Mouse (Mus musculus): ENCODE results near the gene Donson. TPM values are rescaled to one million over a fixed set of nuclear protein-coding genes. Genes with fewer than 3 reads are reported as not detected.
A peak's percentile ranks its signal among the peaks of the same experiment; 100 is the strongest.

Donson gene
- total and polyA plus RNA-seq, 3 experiments: 25.4 to 33.9 TPM; not detected in 1

DNA sequence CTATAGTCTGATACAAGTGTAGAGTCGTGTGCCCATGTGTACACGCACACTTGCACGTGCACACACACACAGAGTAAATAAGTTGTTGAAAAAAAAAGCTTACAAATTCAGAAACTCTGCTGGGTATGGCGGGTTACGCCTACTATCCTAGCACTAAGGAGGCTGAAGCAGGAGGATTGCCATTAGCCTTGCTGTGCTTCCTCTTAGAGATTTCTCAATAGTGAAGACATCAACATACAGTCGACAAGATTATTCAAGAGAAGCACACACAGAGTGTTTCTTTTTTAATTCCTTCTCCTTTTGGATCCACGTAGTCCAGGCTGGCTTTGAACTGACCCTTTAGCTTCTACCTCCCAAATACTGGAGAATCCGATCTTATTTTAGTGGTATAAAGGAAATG, 48.4 kb downstream of the Donson start:
- Histone ChIP-seq H3K27ac (ENCODE audit: control insufficient read depth, low read depth, low read length) (no peak overlapping the region), H3K79me2 (ENCODE audit: control insufficient read depth, insufficient read depth, low read length, poor library complexity) (peaks cover 30% of the 10 kb centered on the region), H3K4me3 (ENCODE audit: control insufficient read depth in 1 of 2, insufficient read depth in 1 of 2, low read depth in 2 of 2, low read length in 2 of 2) (no peak overlapping the region), H3K9ac (ENCODE audit: control insufficient read depth, low read depth, low read length, poor library complexity, severe bottlenecking) (no peak overlapping the region), H3K9me3 (replicated peaks; ENCODE audit: insufficient read depth, low read length) (no peaks in the 10 kb centered on the region), H3K36me3 (ENCODE audit: control insufficient read depth in 1 of 2, insufficient read depth in 2 of 2, low read length in 2 of 2) (peaks cover 16 to 35% of the 10 kb centered on the region in 2 experiments), H3K27me3 (ENCODE audit: control insufficient read depth in 1 of 2, insufficient read depth in 2 of 2, low read length in 2 of 2) (no peaks in the 10 kb centered on the region), H3K4me1 (ENCODE audit: control insufficient read depth in 1 of 2, insufficient read depth in 2 of 2, low read length in 2 of 2) (peaks cover 0 to 10% of the 10 kb centered on the region in 2 experiments; a peak in 2 of 4 replicates)
- TF ChIP-seq POLR2A (IDR thresholded peaks at IDR 0.05; ENCODE audit: control insufficient read depth in 1 of 2, insufficient read depth in 1 of 2, low read depth in 1 of 2, low read length in 2 of 2, poor library complexity in 1 of 2): 0 out of 4 replicates have a peak, but pooled peaks of 1 of the 2 experiments have one; percentile 20
- TF ChIP-seq NRF1 (IDR thresholded peaks at IDR 0.05; ENCODE audit: insufficient read depth, low read depth, low read length, poor library complexity, severe bottlenecking): no peak
- DNase-seq (ENCODE audit: low read depth, low spot score): no peak

DNA sequence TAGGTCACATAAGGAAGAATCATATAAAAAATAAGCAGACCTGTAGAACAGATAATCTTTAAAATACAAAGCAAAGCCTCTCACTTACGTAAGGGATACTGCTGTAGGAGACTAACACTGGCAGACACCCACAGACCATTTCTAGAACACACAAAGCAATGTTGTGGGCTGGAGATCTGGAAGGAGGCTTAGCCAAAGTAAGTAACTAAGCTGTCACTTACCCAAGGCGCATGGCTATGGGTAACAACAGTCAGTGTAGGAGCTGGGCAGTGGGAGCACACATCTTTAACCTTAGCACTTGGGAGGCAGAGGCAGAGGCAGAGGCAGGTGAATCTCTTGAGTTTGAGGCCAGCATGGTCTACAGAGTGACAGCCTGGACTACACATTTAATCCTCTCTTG, 48.9 kb downstream of the Donson start:
- peaks cover 0 to 5% of the 10 kb centered on the region in 2 experiments; a peak in 2 of 4 replicates for H3K4me1 ChIP-seq (ENCODE audit: control insufficient read depth in 1 of 2, insufficient read depth in 2 of 2, low read length in 2 of 2)
- no peak overlapping the region for H3K9ac ChIP-seq (ENCODE audit: control insufficient read depth, low read depth, low read length, poor library complexity, severe bottlenecking)
- H3K27ac ChIP-seq (ENCODE audit: control insufficient read depth, low read depth, low read length): no peak overlapping the region
- no peak overlapping the region for H3K4me3 ChIP-seq (ENCODE audit: control insufficient read depth in 1 of 2, insufficient read depth in 1 of 2, low read depth in 2 of 2, low read length in 2 of 2)
- no peak for TF ChIP-seq TCF12 (IDR thresholded peaks at IDR 0.05; ENCODE audit: low read depth, low read length)
- no peak for TF ChIP-seq ELF1 (IDR thresholded peaks at IDR 0.05; ENCODE audit: low read depth, low read length)
- no peak for TF ChIP-seq MAX (IDR thresholded peaks at IDR 0.05; ENCODE audit: low read length)
- TF ChIP-seq RCOR1 (IDR thresholded peaks at IDR 0.05; ENCODE audit: low read depth, low read length): no peak
- no peak for TF ChIP-seq SMC3 (IDR thresholded peaks at IDR 0.05; ENCODE audit: low read depth, low read length)
- TF ChIP-seq MAFK (IDR thresholded peaks at IDR 0.05; ENCODE audit: borderline replicate concordance, low read depth, low read length): no peak
- TF ChIP-seq MXI1 (IDR thresholded peaks at IDR 0.05; ENCODE audit: low read depth, low read length): no peak
- TF ChIP-seq MYB (IDR thresholded peaks at IDR 0.05; ENCODE audit: low read depth, low read length): no peak
- no peak for TF ChIP-seq NELFE (IDR thresholded peaks at IDR 0.05; ENCODE audit: low read depth, low read length)
- TF ChIP-seq CHD1 (IDR thresholded peaks at IDR 0.05; ENCODE audit: low read depth, low read length): no peak
- no peak for TF ChIP-seq SIN3A (IDR thresholded peaks at IDR 0.05; ENCODE audit: low read length)
- no peak for TF ChIP-seq CHD2 (IDR thresholded peaks at IDR 0.05; ENCODE audit: low read length)
- TF ChIP-seq POLR2AphosphoS2 (IDR thresholded peaks at IDR 0.05; ENCODE audit: low read length): no peak
- H3K9me3 ChIP-seq (replicated peaks; ENCODE audit: insufficient read depth, low read length): no peaks in the 10 kb centered on the region
- no peak for DNase-seq (ENCODE audit: low read depth, low spot score)
- H3K36me3 ChIP-seq (ENCODE audit: control insufficient read depth in 1 of 2, insufficient read depth in 2 of 2, low read length in 2 of 2): peaks cover 11 to 38% of the 10 kb centered on the region in 2 experiments
- peaks cover 27% of the 10 kb centered on the region for H3K79me2 ChIP-seq (ENCODE audit: control insufficient read depth, insufficient read depth, low read length, poor library complexity)
- no peaks in the 10 kb centered on the region for H3K27me3 ChIP-seq (ENCODE audit: control insufficient read depth in 1 of 2, insufficient read depth in 2 of 2, low read length in 2 of 2)

DNA sequence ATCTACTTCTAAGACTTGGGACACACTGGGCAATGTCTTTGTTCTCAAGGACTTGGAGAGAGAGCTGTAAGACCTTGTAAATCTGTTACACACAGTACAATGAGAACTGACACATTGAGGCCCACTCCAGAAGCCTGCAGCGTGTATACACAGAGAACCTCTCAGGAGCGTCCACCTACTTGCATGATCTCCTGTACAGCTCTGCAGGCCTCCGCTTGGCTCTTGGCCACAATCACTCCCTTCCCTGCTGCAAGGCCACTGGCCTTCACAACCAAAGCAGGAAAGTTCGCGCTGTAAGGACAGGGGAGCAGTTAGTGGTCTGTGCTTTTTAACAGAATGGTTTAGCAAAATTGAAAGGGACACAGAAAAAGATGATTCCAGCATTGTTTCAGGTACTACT, 49.4 kb downstream of the Donson start:
- DNase-seq (ENCODE audit: low read depth, low spot score): no peak
- no peak overlapping the region for H3K4me3 ChIP-seq (ENCODE audit: control insufficient read depth in 1 of 2, insufficient read depth in 1 of 2, low read depth in 2 of 2, low read length in 2 of 2)
- no peak overlapping the region for H3K9ac ChIP-seq (ENCODE audit: control insufficient read depth, low read depth, low read length, poor library complexity, severe bottlenecking)
- H3K27ac ChIP-seq (ENCODE audit: control insufficient read depth, low read depth, low read length): no peak overlapping the region
- H3K36me3 ChIP-seq (ENCODE audit: control insufficient read depth in 1 of 2, insufficient read depth in 2 of 2, low read length in 2 of 2): peaks cover 6 to 38% of the 10 kb centered on the region in 2 experiments
- no peak for TF ChIP-seq MAFK (IDR thresholded peaks at IDR 0.05; ENCODE audit: borderline replicate concordance, low read depth, low read length)
- no peak for TF ChIP-seq RCOR1 (IDR thresholded peaks at IDR 0.05; ENCODE audit: low read depth, low read length)
- no peak for TF ChIP-seq BHLHE40 (IDR thresholded peaks at IDR 0.05; ENCODE audit: borderline replicate concordance, low read depth, low read length)
- TF ChIP-seq MAX (IDR thresholded peaks at IDR 0.05; ENCODE audit: low read length): no peak
- no peak for TF ChIP-seq E2F4 (IDR thresholded peaks at IDR 0.05; ENCODE audit: borderline replicate concordance, low read depth, low read length)
- TF ChIP-seq TAL1 (IDR thresholded peaks at IDR 0.05; ENCODE audit: low read length): no peak
- no peak for TF ChIP-seq POLR2A (IDR thresholded peaks at IDR 0.05; ENCODE audit: control insufficient read depth in 1 of 2, insufficient read depth in 1 of 2, low read depth in 1 of 2, low read length in 2 of 2, poor library complexity in 1 of 2)
- no peak for TF ChIP-seq POLR2AphosphoS5 (IDR thresholded peaks at IDR 0.05; ENCODE audit: borderline replicate concordance, low read depth, low read length)
- no peaks in the 10 kb centered on the region for H3K9me3 ChIP-seq (replicated peaks; ENCODE audit: insufficient read depth, low read length)
- peaks cover 22% of the 10 kb centered on the region for H3K79me2 ChIP-seq (ENCODE audit: control insufficient read depth, insufficient read depth, low read length, poor library complexity)
- peaks cover 0 to under 1% of the 10 kb centered on the region in 2 experiments; a peak in 1 of 4 replicates for H3K4me1 ChIP-seq (ENCODE audit: control insufficient read depth in 1 of 2, insufficient read depth in 2 of 2, low read length in 2 of 2)
- no peaks in the 10 kb centered on the region for H3K27me3 ChIP-seq (ENCODE audit: control insufficient read depth in 1 of 2, insufficient read depth in 2 of 2, low read length in 2 of 2)
